Mouse (Mus musculus) lung, embryonic 16.5 days (tissue): ENCODE data around the gene Pld1. TPM values are rescaled to one million over a fixed set of nuclear protein-coding genes. Genes with fewer than 3 reads are reported as not detected.
A peak's percentile ranks its signal among the peaks of the same experiment; 100 is the strongest.
"Not testable (repeated sequence)": the region's sequence is repeated elsewhere in the genome, so short reads cannot be mapped to it uniquely, and the experiment has no call there.

Experiments
- ATAC-seq: fragments of 200-750 bp; cut with Nextera tagmentation; 2 replicates; pipeline ENCODE4 v1.8.0; 2017; ENCODE audit warnings: low read depth, mild to moderate bottlenecking, moderate library complexity
- H3K27ac ChIP-seq: fragments of 300-500 bp; sonication (generic); 2 replicates; pipeline ENCODE4 v1.5.1; 2014; ENCODE audit warnings: mild to moderate bottlenecking, control low read depth, low read length
- H3K27me3 ChIP-seq: fragments of 300-500 bp; sonication (generic); 2 replicates; pipeline ENCODE4 v1.6.1; 2014; ENCODE audit warnings: low read depth, low read length, mixed read lengths; ENCODE audit not compliant: control insufficient read depth, insufficient read depth
- H3K36me3 ChIP-seq: fragments of 300-500 bp; sonication (generic); 2 replicates; pipeline ENCODE4 v1.6.1; 2014; ENCODE audit warnings: low read length; ENCODE audit not compliant: control insufficient read depth, insufficient read depth
- H3K4me1 ChIP-seq: fragments of 300-500 bp; sonication (generic); replicated peaks from 2 replicates; pipeline ENCODE4 v1.6.1; 2014; ENCODE audit warnings: low read length, mixed read lengths; ENCODE audit not compliant: control insufficient read depth, insufficient read depth
- H3K4me2 ChIP-seq: fragments of 300-500 bp; sonication (generic); 2 replicates; pipeline ENCODE4 v1.6.1; 2014; ENCODE audit warnings: low read depth, low read length, control low read depth
- H3K4me3 ChIP-seq: fragments of 300-500 bp; sonication (generic); 2 replicates; pipeline ENCODE4 v1.5.1; 2014; ENCODE audit warnings: mild to moderate bottlenecking, low read length, control low read depth
- H3K9ac ChIP-seq: fragments of 300-500 bp; sonication (generic); 2 replicates; pipeline ENCODE4 v1.6.1; 2014; ENCODE audit warnings: low read length, control low read depth
- H3K9me3 ChIP-seq: fragments of 300-500 bp; sonication (generic); 2 replicates; pipeline ENCODE4 v1.6.1; 2016; ENCODE audit warnings: low read length; ENCODE audit not compliant: control insufficient read depth
- WGBS: fragments of 180-500 bp; shearing (Covaris S2); extraction: QIAGEN DNeasy Blood & Tissue Kit; methylation state at CpG from one replicate; pipeline ENCODE4 v1.1.7; 2014; 5-methylcytosine and 5-hydroxymethylcytosine counted together
- polyA plus RNA-seq: library from polyadenylated mRNA; unstranded; fragments of >200 nt; fragmentation: Nextera tagmentation; extraction: Ambion mirVana; gene quantifications from 2 replicates; pipeline ENCODE4 v1.2.1, GENCODE M21; 2015

Gene Pld1
- polyA plus RNA-seq, 1 experiment from 2014 or later, result 11.5 TPM

GRCm38 (mm10) chr3:27937144-27938110, 1.1 kb upstream of the Pld1 start:
- peak overlapping the region; percentile 60 for H3K27ac ChIP-seq
- H3K36me3 ChIP-seq, result no peaks in the 10 kb centered on the region
- peaks cover 14% of the 10 kb centered on the region for H3K4me1 ChIP-seq
- ATAC-seq, result no peak
- peak overlapping the region; percentile 95; the same call in 1 of the 2 replicates for H3K4me2 ChIP-seq
- no peaks in the 10 kb centered on the region for H3K27me3 ChIP-seq
- H3K9ac ChIP-seq, result no peak overlapping the region
- WGBS, result 63% methylated on average over 13 of the region's 13 CpGs
- no peak overlapping the region for H3K4me3 ChIP-seq
- H3K9me3 ChIP-seq, result no peaks in the 10 kb centered on the region

GRCm38 (mm10) chr3:27941634-27942033, 3.1 kb downstream of the Pld1 start:
- Histone ChIP-seq H3K27ac (no peak overlapping the region), H3K9me3 (no peaks in the 10 kb centered on the region), H3K27me3 (no peaks in the 10 kb centered on the region), H3K36me3 (no peaks in the 10 kb centered on the region), H3K4me3 (no peak overlapping the region), H3K9ac (no peak overlapping the region), H3K4me2 (no peak overlapping the region), H3K4me1 (peaks cover 14% of the 10 kb centered on the region)
- ATAC-seq, result no peak
- 80% methylated on average over 3 of the region's 3 CpGs for WGBS

GRCm38 (mm10) chr3:27942991-27943390, 4.5 kb downstream of the Pld1 start:
- ATAC-seq, result no peak
- Histone ChIP-seq H3K27ac (no peak overlapping the region), H3K4me3 (no peak overlapping the region), H3K36me3 (no peaks in the 10 kb centered on the region), H3K4me1 (peaks cover 7% of the 10 kb centered on the region; the same call in 1 of the 2 replicates), H3K4me2 (no peak overlapping the region), H3K9ac (no peak overlapping the region), H3K27me3 (no peaks in the 10 kb centered on the region), H3K9me3 (no peaks in the 10 kb centered on the region)
- 68% methylated on average over 7 of the region's 7 CpGs for WGBS

- not testable (repeated sequence) for ATAC-seq, H3K9ac ChIP-seq, H3K4me2 ChIP-seq, H3K27me3 ChIP-seq, H3K36me3 ChIP-seq, H3K9me3 ChIP-seq, H3K4me3 ChIP-seq, H3K4me1 ChIP-seq, H3K27ac ChIP-seq
- WGBS, result 78% methylated on average over 2 of the region's 2 CpGs
Observed at GRCm38 (mm10) chr3:27945397-27945796, 6.9 kb downstream of the Pld1 start.

- WGBS, result 75% methylated on average over 5 of the region's 5 CpGs
- H3K9me3 ChIP-seq, result no peaks in the 10 kb centered on the region
- no peak overlapping the region for H3K4me2 ChIP-seq
- H3K27me3 ChIP-seq, result no peaks in the 10 kb centered on the region
- no peak overlapping the region for H3K4me3 ChIP-seq
- ATAC-seq, result no peak
- no peaks in the 10 kb centered on the region for H3K36me3 ChIP-seq
- H3K9ac ChIP-seq, result no peak overlapping the region
- no peaks in the 10 kb centered on the region for H3K4me1 ChIP-seq
- H3K27ac ChIP-seq, result no peak overlapping the region
Observed at GRCm38 (mm10) chr3:27949175-27949872, 10.8 kb downstream of the Pld1 start.

GRCm38 (mm10) chr3:27949873-27950250, 11.4 kb downstream of the Pld1 start:
- no peaks in the 10 kb centered on the region for H3K36me3 ChIP-seq
- no peak for ATAC-seq
- no peak overlapping the region for H3K4me3 ChIP-seq
- WGBS, result 74% methylated on average over 6 of the region's 6 CpGs
- H3K9ac ChIP-seq, result no peak overlapping the region
- H3K4me2 ChIP-seq, result no peak overlapping the region
- no peaks in the 10 kb centered on the region for H3K4me1 ChIP-seq
- no peak overlapping the region for H3K27ac ChIP-seq
- no peaks in the 10 kb centered on the region for H3K27me3 ChIP-seq
- no peaks in the 10 kb centered on the region for H3K9me3 ChIP-seq

GRCm38 (mm10) chr3:27950726-27951125, 12.2 kb downstream of the Pld1 start:
- H3K4me3 ChIP-seq, result no peak overlapping the region
- H3K4me1 ChIP-seq, result no peaks in the 10 kb centered on the region
- H3K4me2 ChIP-seq, result no peak overlapping the region
- no peak overlapping the region for H3K27ac ChIP-seq
- no peaks in the 10 kb centered on the region for H3K36me3 ChIP-seq
- no peak overlapping the region for H3K9ac ChIP-seq
- H3K27me3 ChIP-seq, result no peaks in the 10 kb centered on the region
- no peak for ATAC-seq
- no peaks in the 10 kb centered on the region for H3K9me3 ChIP-seq
- 88% methylated on average over 2 of the region's 2 CpGs for WGBS

- Histone ChIP-seq H3K4me1 (no peaks in the 10 kb centered on the region), H3K27me3 (no peaks in the 10 kb centered on the region), H3K4me2 (no peak overlapping the region), H3K27ac (no peak overlapping the region), H3K4me3 (no peak overlapping the region), H3K36me3 (no peaks in the 10 kb centered on the region), H3K9me3 (no peaks in the 10 kb centered on the region), H3K9ac (no peak overlapping the region)
- 81% methylated on average over 4 of the region's 4 CpGs for whole genome bisulfite sequencing
- ATAC-seq, result no peak
Observed at GRCm38 (mm10) chr3:27951721-27952120, 13.2 kb downstream of the Pld1 start.

GRCm38 (mm10) chr3:27956006-27956405, 17.5 kb downstream of the Pld1 start:
- H3K36me3 ChIP-seq, result no peaks in the 10 kb centered on the region
- H3K27ac ChIP-seq, result no peak overlapping the region
- 87% methylated on average over 1 of the region's 1 CpGs for WGBS
- no peaks in the 10 kb centered on the region for H3K9me3 ChIP-seq
- no peak overlapping the region for H3K4me2 ChIP-seq
- no peaks in the 10 kb centered on the region for H3K4me1 ChIP-seq
- H3K27me3 ChIP-seq, result no peaks in the 10 kb centered on the region
- no peak overlapping the region for H3K4me3 ChIP-seq
- H3K9ac ChIP-seq, result no peak overlapping the region
- no peak for ATAC-seq
